Mouse (Mus musculus) heart, adult 18-20 months (tissue): ENCODE data around the gene Erc2. TPM values are rescaled to one million over a fixed set of nuclear protein-coding genes. Genes with fewer than 3 reads are reported as not detected.

ENCODE experiments used
- DNase-seq, 2 experiments: peaks; one replicate each; pipeline ENCODE4 v3.0.0; 2021 to 2022; ENCODE audit warnings: mixed read lengths in 1 of 2
- total RNA-seq, 2 experiments: library from RNA; stranded (reverse); gene quantifications; 2 replicates each; pipeline ENCODE4 v1.2.3; 2021

The Erc2 gene
- total RNA-seq, 2 experiments from 2014 or later = 0.99 to 1.5 TPM

GRCm38 (mm10) chr14:28508288-28509258 is 886.3 kb downstream of the Erc2 start:
- no peak for DNase-seq

GRCm38 (mm10) chr14:28509441-28510340 is 887.5 kb downstream of the Erc2 start:
- peak; percentile 4 to 34 for DNase-seq

GRCm38 (mm10) chr14:28510341-28511028 is 888.3 kb downstream of the Erc2 start:
- DNase-seq = peak; percentile 32 to 55

- DNase-seq = peak; percentile 26 to 47
These were observed 888.9 kb downstream of the Erc2 start for GRCm38 (mm10) chr14:28511029-28511651.

- no peak for DNase-seq
These were observed 890.8 kb downstream of the Erc2 start for GRCm38 (mm10) chr14:28512805-28513590.

GRCm38 (mm10) chr14:28514171-28514570 is 891.9 kb downstream of the Erc2 start:
- DNase-seq = no peak

- DNase-seq = no peak
These were observed 893.1 kb downstream of the Erc2 start for GRCm38 (mm10) chr14:28515331-28515730.

- DNase-seq = no peak
These were observed 895.7 kb downstream of the Erc2 start for GRCm38 (mm10) chr14:28517631-28518560.

- DNase-seq = peak; percentile 40 to 71
These were observed 898.9 kb downstream of the Erc2 start for GRCm38 (mm10) chr14:28521106-28521505.

GRCm38 (mm10) chr14:28522611-28523010 is 900.4 kb downstream of the Erc2 start:
- no peak for DNase-seq

- DNase-seq = no peak
These were observed 903.3 kb downstream of the Erc2 start for GRCm38 (mm10) chr14:28525566-28525965.

Other genes with a start within 250 kb of the Erc2 start
- 10 to 100 TPM in 1 of 2 experiments, 1 to 10 TPM in 1; 8.9 to 10.6 TPM for gene Fam208a, start 193.6 kb upstream of the Erc2 start, total RNA-seq
- 1 to 10 TPM; 8.3 to 9.6 TPM for gene Ccdc66, start 114.0 kb upstream of the Erc2 start, total RNA-seq